Mouse (Mus musculus): Measurements from ENCODE around the gene Ttbk2.
A peak's percentile ranks its signal among the peaks of the same experiment; 100 is the strongest.

The Ttbk2 gene

GRCm38 (mm10) chr2:120731877-120732530 lies 118.4 kb downstream of the Ttbk2 start:
- DNase-seq = no peak

- peak; percentile 95 to 97 for DNase-seq
These were observed 119.1 kb downstream of the Ttbk2 start for GRCm38 (mm10) chr2:120731167-120731862.

- DNase-seq = no peak
These were observed 119.7 kb downstream of the Ttbk2 start for GRCm38 (mm10) chr2:120730639-120731166.

GRCm38 (mm10) chr2:120729775-120730585 lies 120.4 kb downstream of the Ttbk2 start:
- peak; percentile 35 to 44 for DNase-seq

DNA sequence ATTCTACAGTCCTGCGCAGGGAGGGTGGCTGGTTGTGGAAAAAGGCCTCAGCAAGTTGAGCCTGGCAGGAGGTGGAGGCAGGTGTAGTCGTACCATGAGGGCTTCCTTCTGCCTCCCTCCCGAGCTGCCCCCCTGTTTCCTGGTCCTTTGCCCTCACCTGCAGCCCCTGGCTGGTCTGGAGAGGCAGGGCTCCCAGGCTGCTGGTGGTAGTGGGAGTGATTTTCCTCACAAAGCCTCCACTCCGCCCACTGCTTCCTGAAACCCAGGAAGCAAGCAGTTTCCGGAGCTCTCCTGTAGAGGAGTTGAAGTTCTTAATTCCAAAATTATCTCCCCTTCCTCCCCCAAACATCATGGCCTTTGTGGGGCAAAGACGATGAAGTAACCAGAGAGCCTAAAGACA lies 126.2 kb downstream of the Ttbk2 start:
- DNase-seq = no peak

GRCm38 (mm10) chr2:120723621-120724020 lies 126.8 kb downstream of the Ttbk2 start:
- no peak for DNase-seq

GRCm38 (mm10) chr2:120722491-120722890 lies 127.9 kb downstream of the Ttbk2 start:
- no peak for DNase-seq

DNA sequence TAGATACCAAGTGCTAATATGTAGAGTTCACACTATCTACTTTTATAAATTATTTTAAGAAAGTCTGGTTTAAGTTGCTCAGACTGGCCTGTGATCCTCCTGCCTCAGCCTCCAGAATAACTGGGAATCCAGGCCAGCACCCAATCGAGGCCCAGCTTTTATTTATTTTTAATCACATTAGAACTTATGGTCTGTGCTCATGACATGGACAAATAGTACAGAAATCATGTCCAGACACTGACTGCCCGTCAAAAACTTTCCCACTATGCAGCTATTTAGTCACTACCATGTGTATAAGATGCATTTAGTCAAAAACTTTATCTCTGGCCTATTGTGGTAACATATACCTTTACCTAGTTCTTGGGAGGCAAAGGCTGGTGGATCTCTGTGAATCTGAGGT lies 128.5 kb downstream of the Ttbk2 start:
- no peak for DNase-seq

DNA sequence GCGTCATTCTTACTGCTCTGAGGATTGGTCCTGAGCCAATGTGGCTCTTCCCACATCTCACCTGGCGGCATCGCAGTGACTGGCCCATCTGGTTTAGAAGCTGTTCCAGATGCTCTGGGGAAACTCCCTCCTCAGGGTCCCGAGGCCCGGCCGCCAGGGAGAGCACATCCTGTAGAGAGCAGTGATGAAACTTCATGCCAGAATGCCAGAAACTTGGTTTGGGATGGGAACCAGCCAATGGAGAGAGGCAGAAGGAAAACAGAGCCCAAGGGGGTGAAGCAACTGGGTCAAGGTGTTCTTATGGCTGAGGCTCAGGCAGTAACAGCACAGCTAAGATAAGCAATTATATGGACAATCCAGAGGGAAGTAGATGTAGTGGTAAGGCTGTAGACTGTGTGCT lies 129.6 kb downstream of the Ttbk2 start:
- DNase-seq = no peak

GRCm38 (mm10) chr2:120718496-120718895 lies 131.9 kb downstream of the Ttbk2 start:
- DNase-seq = no peak

GRCm38 (mm10) chr2:120713441-120713840 lies 137.0 kb downstream of the Ttbk2 start:
- DNase-seq = no peak

- DNase-seq = no peak
These were observed 139.5 kb downstream of the Ttbk2 start for GRCm38 (mm10) chr2:120710948-120711347.

GRCm38 (mm10) chr2:120710154-120710553 lies 140.2 kb downstream of the Ttbk2 start:
- no peak for DNase-seq

GRCm38 (mm10) chr2:120707041-120707440 lies 143.4 kb downstream of the Ttbk2 start:
- DNase-seq = no peak

DNA sequence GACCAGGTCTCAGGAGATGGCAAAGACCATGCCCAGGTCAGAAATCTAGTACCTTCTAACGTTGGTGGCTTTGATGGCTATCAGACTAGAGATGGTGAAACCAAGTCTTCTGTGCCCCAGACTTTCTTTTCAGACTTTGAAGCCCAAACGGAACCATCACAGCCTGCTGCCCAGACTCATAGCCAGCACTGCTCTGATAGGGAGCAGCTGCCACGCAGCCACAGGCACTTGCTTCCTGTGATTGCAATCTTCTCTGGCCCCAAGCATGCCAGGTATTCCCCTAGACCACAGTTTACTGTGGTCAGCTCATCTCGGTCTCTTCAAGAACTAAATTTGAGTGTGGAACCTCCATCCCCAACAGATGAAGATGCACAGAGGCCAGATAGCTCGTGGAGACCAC lies 147.7 kb downstream of the Ttbk2 start:
- no peak for DNase-seq

DNA sequence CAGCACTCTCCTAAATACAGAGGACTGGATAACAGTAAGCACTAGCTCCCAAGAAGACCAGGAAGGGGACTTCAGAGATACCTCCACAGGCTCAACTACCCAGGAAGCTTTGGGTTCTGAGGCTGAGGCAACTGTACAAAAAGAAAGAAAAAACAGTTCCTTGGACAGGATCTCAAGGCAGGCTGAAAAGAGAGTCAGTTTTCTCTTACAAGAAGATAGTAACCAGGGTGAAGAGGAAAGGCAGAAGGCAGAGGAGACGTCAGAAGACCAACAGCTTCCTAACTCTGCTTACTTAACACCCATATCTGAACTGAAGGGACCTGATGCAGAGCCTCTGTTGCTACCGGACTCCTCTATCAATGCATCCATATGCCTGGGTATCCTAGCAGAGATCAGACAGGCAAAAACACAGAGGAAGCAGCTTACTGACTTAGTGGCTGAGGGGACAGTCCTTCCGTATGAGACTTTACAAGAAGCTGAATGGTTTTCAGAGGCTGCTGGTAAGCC lies 150.0 kb downstream of the Ttbk2 start:
- DNase-seq = no peak

GRCm38 (mm10) chr2:120697767-120698166 lies 152.6 kb downstream of the Ttbk2 start:
- DNase-seq = no peak
